Mouse (Mus musculus) hindlimb bud, embryonic 11.5 days (tissue): ENCODE results near the gene Gm38431.

ENCODE experiments used
- DNase-seq: peaks from one replicate; pipeline ENCODE4 v3.0.0-alpha.2; 2012; ENCODE audit warnings: low read depth, low spot score; ENCODE audit errors: extremely low spot score

The Gm38431 gene

DNA sequence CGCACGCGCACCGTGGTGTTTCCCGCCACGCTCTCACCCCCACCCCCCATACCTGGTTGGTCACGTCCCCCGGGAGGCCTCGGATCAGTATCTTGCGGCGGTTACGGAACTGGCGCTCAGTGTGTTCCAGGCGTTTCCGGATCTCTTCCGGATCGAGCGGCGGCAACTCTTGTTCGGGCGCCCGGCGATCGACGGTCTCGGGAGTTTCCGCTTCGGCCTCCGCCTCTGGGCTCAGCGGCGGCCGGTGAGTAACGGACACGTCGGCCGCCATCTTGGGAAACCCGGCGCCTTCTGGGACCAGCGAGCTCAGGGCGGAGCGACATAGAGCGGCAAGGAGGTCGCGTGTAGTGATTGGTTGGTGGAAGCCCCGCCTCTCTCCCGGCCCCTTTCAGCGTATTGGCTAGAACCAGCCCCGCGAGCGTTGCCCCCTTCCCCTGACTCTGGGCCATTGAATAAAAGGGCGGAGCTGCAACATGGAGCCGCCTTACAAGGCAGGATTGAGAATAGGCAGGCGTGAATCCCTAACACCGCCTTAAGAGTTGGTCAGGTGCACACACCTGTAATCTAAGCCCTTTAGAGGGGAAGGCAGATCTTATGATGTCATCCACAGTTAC is at the start of gene Gm38431, which contains the start of gene Raver1:
Gene Gm38431, minus strand, starts transcription at position 291 of the 614 bp plus-strand sequence.
Gene Raver1, minus strand, starts transcription at position 302 of the 614 bp plus-strand sequence.
- peak; percentile 73 for DNase-seq

DNA sequence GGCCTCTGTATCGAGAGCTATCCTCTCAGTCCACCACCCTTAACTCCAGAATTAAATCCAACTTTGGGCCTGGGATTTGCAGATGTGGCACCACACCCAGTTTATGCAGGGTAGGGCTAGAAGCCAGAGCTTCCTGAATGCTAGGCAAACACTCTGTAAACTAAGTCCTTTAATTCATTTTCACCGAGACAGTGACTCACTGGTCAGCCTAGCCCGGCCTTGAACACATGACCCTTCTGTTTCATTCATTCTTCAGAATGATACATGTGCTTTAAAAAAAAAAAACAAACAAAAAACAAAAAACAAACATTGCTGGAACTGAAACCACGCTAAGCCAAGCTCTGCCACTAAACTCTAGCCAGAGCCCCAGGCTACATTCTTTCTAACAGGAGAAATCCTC is 46.6 kb upstream of the Gm38431 start:
- no peak for DNase-seq

DNA sequence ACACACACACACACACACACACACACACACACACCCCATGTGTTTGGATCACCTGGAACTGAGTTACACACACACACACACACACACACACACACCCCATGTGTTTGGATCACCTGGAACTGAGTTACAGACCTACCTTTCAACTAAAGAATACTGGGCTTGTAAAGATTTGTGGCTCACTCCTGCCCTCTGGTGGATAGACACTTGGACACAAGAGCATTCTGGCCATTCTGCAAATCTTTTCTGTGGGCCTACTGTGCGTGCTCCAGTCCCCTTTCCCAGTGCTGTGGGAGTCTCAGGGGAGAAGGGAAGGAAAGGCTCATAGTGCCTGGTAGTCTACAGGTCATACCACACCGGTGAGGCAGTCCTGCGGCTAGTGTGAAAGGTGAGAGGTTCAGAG is 45.4 kb upstream of the Gm38431 start:
- DNase-seq, result no peak

DNA sequence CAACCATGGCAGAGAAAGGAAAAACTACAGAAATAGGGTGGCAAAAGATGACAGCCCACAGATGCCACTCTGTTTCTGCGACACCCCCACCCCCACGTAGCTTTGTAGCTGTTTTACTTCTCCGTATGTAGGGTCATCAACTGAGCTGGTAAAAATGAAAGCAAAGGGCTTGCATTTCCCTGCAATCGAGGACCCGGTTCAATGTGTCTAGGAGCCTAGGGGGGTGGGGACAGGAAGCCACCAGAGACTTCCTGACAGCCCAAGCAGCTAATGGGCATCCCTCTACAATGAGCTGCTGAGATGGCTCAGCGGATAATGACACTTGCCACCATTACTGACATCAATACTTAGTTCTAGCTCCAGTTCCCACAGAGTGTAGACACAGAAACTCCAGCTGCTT is 44.6 kb upstream of the Gm38431 start:
- no peak for DNase-seq

DNA sequence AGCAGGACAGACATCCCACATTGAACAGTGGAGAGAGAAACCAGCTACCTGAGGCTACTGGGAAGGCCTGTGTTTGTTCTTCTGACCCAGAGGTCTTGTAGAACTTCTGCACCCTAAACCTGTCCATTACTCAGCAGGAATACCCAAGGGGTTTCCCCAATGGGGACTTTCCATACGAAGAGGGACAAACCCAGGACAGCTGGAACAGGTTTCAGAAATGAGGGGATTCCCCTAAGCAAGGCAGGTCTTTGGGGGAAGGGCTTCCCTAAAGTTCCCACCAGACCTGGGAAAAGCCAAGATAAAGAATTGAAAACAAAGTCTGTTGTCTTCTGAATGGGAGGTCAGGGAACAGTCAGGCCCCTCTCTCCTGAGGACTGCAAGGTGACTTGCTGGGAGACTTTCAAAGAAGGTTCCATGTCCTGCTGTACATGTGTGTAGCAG is 44.2 kb upstream of the Gm38431 start:
- no peak for DNase-seq

DNA sequence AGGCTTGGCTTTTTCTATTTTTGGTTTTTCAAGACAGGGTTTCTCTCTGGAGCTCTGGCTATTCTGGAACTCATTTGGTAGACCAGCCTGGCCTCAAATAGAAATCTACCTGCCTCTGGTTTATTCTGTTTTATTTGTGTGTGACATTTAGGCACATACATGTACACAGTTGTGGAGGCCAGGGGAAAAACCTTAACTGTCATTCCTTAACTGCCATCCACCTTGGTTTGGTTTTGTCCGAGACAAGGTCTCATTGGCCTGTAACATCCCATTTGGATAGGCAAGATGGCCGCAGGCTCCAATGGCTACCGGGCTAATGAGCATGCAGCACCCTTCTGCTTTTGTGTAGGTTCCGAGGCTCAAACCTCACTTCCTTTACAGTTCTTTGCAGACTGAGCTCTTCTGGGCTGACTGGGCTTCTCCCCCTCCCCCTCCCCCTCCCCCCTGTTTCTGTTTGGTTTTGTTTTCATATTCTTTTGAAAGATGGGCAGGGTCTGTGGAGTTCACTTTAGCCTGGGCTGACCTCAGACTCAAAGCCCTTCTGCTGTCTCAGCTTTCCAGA is 43.6 kb upstream of the Gm38431 start:
- no peak for DNase-seq

DNA sequence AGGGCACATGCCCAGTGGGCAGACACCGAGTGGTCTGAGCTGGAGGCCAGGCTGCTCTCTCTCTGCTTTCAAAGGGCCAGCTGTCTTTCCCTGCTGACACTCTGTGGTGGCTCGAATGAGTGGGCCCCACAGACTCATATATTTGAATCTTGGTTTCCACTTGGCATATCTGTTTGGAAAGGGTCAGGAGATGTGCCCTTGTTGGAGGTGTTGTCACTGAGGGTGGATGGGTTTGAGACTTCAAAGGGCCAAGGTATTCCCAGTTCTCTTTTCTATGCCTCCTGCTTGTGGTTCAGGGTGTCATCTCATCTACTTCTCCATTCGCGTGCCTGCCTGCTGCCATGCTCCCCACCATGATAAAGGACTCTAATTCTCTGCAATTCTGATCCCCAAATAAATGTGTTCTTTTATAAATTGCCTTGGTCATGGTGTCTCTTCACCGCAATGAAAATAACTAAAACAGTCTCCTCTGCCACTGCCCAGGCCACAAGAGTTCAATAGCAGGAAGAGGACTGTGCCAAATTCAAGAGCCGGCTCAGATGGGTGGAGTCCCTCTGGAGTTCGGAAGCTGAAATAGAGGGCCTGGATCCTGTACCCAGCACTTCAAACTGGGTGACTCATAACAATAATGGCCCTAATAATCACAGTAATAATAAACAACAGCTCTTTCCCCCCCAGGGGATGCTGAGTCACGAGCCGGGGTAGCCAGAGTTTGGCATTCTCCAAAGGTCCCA is 43.0 kb upstream of the Gm38431 start:
- no peak for DNase-seq

DNA sequence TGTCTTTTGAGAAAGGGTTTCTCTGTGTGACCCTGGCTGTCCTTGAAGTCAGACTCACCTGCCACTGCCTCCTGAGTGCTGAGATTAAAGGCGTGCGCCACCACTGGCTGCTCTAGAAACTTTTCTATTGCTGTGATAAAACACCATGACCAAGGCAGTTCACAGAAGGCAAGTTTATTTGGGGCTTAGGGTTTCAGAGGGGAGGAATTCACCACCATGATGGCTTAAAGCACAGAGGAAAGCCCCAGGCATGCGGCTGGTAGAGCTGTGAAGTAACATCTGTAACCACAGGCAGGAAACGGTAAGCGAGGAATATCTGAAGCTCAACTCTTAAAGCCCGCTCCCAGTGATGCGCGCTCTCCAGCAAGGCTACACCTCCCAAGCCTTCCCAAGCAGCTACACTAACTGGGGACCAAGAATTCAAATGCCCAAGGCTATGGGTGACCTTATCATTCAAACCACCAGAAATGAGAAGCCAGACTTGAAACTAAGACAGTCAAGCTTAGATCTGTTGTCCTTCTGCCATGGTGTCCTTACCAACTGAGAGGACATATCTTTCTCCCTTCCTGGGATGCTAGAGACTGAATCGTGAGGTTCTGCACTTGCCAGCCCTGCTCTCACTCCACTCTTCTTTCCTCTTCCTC is 41.4 kb upstream of the Gm38431 start:
- DNase-seq, result no peak

DNA sequence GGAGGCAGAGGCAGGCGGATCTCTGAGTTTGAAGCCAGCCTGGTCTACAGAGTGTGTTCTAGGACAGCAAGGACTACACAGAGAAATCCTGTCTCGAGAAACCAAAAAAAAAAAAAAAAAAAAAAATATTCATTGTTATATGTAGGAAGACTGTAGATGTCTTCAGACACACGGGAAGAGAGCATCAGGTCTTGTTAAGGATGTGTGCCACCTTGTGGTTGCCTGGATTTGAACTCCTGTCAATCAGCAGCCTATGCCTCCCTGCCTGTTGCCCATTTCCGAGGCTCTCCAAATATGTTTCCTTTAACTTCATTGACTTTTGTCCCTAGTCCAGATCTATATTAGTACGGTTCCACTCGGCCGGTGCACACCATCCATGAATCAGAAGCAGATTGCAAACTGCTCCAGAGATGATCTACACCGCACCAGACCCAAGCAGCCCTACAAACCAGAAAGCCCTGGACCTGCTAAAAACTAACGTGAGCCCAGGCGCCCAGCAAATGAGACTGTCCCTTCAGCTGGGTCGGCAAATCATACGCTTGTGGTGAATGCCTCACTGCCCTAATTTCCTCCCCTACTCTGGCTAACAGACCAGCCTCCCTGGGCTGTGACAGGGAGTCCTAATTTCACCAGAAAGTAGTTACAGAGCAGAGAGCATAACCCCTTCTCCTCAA is 40.4 kb upstream of the Gm38431 start:
- DNase-seq, result no peak

- peak; percentile 96 for DNase-seq
Observed at GRCm38 (mm10) chr9:21131059-21131956, 39.5 kb upstream of the Gm38431 start, which contains the start of gene Tyk2. TSS of gene Tyk2 (minus strand) at chr9:21131243.

DNA sequence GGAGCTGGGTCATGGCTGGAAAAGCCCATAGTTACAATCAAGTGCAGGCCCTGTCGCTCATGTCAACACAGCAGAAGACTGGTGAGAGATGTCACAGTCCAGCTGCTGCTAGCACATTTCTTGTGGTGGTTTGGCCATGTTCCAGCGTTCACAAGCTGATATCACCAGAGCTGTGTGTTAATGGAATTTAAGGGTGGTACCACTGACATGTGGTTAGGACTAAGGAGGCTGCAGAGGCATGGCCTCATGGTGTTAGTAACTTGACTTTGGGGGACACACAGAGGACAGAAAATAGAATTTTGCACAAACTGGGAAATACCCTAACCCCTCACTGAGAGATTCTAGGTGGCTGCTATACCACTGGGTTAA is 34.4 kb upstream of the Gm38431 start:
- no peak for DNase-seq

DNA sequence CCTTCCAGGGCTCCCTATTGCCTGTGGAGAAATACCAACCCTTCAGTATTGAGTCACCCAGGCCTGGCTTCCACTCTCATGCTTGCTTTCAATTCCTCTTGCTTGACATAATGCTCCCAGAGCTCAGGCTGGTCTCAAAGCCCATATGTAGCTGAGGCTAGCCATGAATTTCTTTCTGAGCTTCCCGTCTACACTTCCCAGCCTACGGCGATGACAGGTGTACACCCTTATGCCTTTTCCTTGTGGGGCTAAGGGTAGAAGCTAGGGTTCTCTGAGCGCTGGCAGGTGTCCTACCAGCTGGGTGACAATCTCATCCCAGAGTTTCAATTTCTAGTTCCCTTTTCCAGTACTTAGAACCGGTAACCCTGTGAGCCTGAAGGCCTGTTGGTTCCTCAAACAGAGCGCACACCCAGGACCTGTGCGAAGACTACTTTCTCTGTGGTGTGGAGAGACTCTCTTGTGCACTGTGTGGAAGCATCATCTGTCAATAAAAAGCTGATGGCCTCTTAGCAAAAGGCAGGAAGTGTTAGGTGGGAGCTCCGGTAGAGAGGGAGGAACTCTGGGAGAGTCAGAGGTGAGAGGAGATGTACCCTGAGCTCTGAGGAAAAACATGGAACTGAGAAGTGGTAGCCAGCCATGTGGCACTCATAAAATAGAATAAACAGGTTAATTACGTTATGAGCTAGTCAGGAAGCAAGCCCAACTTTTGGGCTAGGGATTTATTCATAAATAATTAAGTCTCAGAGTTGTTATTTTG is 33.9 kb upstream of the Gm38431 start:
- DNase-seq, result no peak

- DNase-seq, result no peak
Observed at GRCm38 (mm10) chr9:21124837-21125236, 33.0 kb upstream of the Gm38431 start.

- DNase-seq, result no peak
Observed at GRCm38 (mm10) chr9:21121483-21121882, 29.7 kb upstream of the Gm38431 start.

DNA sequence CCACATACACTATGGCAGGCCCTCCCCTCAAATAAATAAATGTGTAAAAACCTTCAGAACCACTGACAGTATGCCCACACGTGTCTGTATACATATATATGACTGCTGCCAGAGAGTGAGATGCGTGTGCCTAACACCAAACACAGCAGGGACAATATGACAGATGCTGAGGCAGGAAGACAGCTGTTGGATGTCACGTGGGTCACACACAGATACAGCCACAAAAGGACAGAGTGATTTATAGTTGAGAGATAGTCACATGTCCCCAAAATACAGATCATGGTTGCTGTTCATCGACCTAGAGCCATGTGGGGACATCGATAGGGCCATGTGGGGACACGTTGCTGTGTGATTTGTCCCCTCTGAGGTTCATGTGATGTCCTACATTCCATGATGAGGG is 25.3 kb upstream of the Gm38431 start:
- no peak for DNase-seq

DNA sequence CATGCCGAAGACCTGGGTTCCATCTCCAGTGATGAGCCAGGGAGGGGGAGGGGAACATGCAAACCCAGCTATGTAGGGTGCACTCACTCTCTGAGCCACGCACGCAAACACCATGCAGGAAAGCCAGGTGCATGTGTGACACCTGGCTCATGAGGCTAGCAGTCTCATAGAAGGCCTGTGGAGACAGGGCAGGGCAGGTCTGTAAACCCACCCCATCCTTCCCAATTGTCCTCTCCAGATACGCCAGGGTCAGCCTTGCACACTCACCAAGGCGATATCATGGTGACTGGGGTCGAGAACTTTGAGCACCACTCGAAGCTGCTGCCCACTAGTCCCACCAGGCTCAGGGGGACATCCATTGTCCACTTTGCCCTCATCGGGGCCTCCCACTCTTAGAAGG is 23.3 kb upstream of the Gm38431 start:
- no peak for DNase-seq

GRCm38 (mm10) chr9:21114190-21114589 is 22.4 kb upstream of the Gm38431 start:
- DNase-seq, result no peak

GRCm38 (mm10) chr9:21113751-21114150 is 22.0 kb upstream of the Gm38431 start:
- no peak for DNase-seq

DNA sequence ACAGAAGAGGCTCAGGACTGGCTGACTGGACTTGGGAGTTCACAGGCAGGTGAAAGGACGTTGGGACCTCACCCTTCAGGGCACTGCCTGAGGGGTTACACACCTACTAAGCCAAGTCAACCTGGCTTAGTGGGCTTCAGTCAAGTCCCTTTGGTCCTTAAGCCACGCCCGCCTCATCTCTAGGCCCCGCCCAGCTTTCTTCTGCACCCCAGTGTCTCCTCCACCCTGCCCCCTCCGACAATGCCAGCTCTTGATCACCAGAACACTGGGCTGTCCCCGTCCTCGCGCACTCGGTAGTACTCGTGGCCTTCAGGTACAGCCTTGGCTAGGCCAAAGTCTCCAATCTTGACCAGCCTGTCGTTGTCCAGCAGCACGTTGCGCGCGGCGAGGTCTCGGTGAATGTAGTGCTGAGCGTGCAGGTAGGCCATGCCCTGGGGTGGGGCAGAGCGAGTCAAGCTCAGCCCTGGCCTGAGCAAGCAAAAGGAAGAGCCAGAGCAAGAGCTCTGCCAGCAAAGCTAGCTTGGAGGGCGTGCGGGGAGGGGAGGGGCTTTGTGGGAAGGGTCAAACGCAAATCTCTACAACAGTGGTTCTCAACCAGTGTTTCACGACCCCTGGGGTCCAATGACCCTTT is 15.9 kb upstream of the Gm38431 start:
- DNase-seq, result no peak
